Mouse (Mus musculus) cerebellum, adult 2 months (tissue): Measurements from ENCODE around the gene Prss21. TPM values are rescaled to one million over a fixed set of nuclear protein-coding genes. Genes with fewer than 3 reads are reported as not detected.
"Not testable (repeated sequence)": the region's sequence is repeated elsewhere in the genome, so short reads cannot be mapped to it uniquely, and the experiment has no call there.

Experiments used
- DNase-seq, 2 experiments: peaks; one replicate each; pipeline ENCODE4 v3.0.0; 2021
- H3K27ac ChIP-seq: fragments of 200-500 bp; 2 replicates; pipeline ENCODE4 v1.5.1; 2012; ENCODE audit warnings: low read length, control low read depth, inconsistent platforms; ENCODE audit not compliant: insufficient read depth
- H3K27me3 ChIP-seq: fragments of 200-500 bp; 2 replicates; pipeline ENCODE4 v1.6.1; 2012; ENCODE audit warnings: inconsistent platforms, mild to moderate bottlenecking, low read length, moderate library complexity; ENCODE audit not compliant: control insufficient read depth, insufficient read depth
- H3K4me1 ChIP-seq: fragments of 200-500 bp; 2 replicates; pipeline ENCODE4 v1.6.1; 2011; ENCODE audit warnings: low read length; ENCODE audit not compliant: control insufficient read depth, insufficient read depth
- H3K4me3 ChIP-seq: fragments of 200-500 bp; replicated peaks from 2 replicates; pipeline ENCODE3; 2011; ENCODE audit warnings: mild to moderate bottlenecking, low read depth, low read length, control low read depth; ENCODE audit not compliant: insufficient read depth
- CTCF ChIP-seq: fragments of 200-500 bp; IDR thresholded peaks from 2 replicates; pipeline ENCODE4 v1.5.1; 2011; ENCODE audit warnings: low read depth, mild to moderate bottlenecking, control low read depth, low read length, moderate library complexity, borderline replicate concordance; ENCODE audit not compliant: insufficient read depth
- POLR2A ChIP-seq: fragments of 200-500 bp; IDR thresholded peaks from 2 replicates; pipeline ENCODE4 v1.6.1; 2011; ENCODE audit warnings: low read length, control low read depth, borderline replicate concordance; ENCODE audit not compliant: insufficient read depth
- WGBS: fragments of 180-500 bp; shearing (Covaris S2); methylation state at CpG from one replicate; pipeline ENCODE4 v1.1.7; 2018; 5-methylcytosine and 5-hydroxymethylcytosine counted together
- polyA plus RNA-seq: library from polyadenylated mRNA; depleted of rRNA; stranded (reverse); fragments of >200 nt; gene quantifications from 2 replicates; pipeline ENCODE4 v1.2.3, GENCODE M21; 2012; rRNA removed

Prss21 gene
- polyA plus RNA-seq, 1 experiment: not detected

DNA sequence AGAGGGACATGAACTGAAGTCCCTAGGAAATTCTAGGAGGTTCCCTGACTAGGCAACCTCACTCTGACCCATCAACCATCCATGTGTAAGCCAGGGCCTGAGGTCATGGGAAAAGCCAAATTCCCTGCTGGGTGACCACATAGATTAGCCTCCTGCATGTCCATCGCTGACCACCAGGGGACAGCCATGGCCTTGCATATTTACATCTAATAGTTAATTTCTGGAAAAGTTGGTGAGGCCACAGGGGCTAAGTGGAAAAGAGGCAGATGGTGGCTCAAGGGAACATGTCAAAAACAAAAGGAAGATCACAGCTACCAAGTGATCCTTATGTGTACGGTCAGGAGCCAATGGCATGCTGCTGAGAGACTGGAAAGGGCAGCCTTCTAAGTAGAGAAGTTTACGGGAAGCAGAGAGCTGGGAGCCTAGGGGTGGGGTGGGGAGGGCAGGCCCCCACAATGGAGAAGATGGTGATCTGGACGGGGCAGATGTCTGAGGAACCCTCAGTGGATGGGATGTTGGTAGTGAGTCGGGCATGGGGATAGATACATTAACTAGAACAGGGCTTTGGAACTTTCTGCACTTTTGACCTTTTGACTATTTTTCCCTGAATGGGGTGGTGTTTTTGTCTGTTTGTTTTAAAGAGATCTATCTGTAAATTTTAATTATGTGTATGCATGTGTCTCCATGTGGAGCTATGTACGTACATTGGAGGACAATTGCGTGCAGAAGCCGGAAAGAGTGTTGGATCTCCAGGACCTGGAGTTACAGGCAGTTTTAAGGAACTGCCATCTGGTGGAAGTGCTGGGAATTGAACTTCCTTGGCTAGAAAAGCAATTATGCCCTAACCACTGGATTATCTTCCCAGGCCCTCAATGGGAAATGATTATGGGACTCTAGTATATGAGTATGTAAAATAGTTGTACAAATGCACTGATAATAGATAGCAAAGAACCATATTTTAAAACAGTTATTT lies 6.3 kb downstream of the Prss21 start:
- no peaks in the 10 kb centered on the region for H3K4me1 ChIP-seq
- TF ChIP-seq CTCF: peak; percentile 78
- TF ChIP-seq POLR2A: no peak
- H3K27me3 ChIP-seq: no peaks in the 10 kb centered on the region
- H3K27ac ChIP-seq: no peak overlapping the region
- no peak overlapping the region for H3K4me3 ChIP-seq
- 27% methylated on average over 8 of the region's 8 CpGs for WGBS
- DNase-seq: peak; percentile 37 to 55

GRCm38 (mm10) chr17:23876741-23877140 lies 8.9 kb downstream of the Prss21 start:
- Histone ChIP-seq H3K4me1 (no peaks in the 10 kb centered on the region), H3K27ac (no peak overlapping the region; the same call in 1 of the 2 replicates), H3K4me3 (no peak overlapping the region), H3K27me3 (no peaks in the 10 kb centered on the region)
- TF ChIP-seq POLR2A (no peak), CTCF (no peak)
- WGBS: 29% methylated on average over 3 of the region's 3 CpGs
- peak in 1 of 2 experiments; percentile 10 for DNase-seq

DNA sequence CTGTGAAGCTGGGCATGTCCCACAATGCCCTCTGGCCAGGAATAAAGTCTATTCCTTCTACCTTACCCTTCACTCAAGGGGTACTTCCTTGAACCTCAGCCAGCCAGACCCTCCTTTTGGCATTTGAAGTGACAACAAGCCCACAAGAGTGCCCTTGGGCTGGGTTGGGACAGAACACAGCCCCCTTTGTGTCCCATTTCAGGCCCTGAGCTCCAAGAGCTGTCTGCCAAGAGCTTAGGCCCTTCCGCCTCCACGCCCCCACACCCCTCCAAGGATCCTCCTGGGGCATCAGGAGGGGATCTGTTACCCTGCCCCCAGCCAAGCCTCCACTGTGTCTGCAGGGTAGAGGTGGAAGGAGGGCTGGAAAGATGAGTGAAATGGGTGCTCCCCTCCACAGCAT lies 9.3 kb downstream of the Prss21 start:
- no peak overlapping the region for H3K27ac ChIP-seq
- no peaks in the 10 kb centered on the region for H3K27me3 ChIP-seq
- H3K4me1 ChIP-seq: no peaks in the 10 kb centered on the region
- no peak overlapping the region for H3K4me3 ChIP-seq
- DNase-seq: no peak
- WGBS: 59% methylated on average over 2 of the region's 2 CpGs
- no peak for TF ChIP-seq POLR2A
- no peak for TF ChIP-seq CTCF

GRCm38 (mm10) chr17:23880576-23880975 lies 12.7 kb downstream of the Prss21 start, which contains the start of the genes Dcpp1 and Dcpp2:
TSS of gene Dcpp1 (plus strand) at chr17:23880876.
TSS of gene Dcpp2 (plus strand) at chr17:23880880.
- not testable (repeated sequence) for H3K27ac ChIP-seq, DNase-seq, H3K27me3 ChIP-seq, H3K4me1 ChIP-seq, H3K4me3 ChIP-seq
- 36% methylated on average over 4 of the region's 4 CpGs for WGBS

- not testable (repeated sequence) for H3K4me1 ChIP-seq, H3K27ac ChIP-seq, DNase-seq, H3K27me3 ChIP-seq, H3K4me3 ChIP-seq
- 46% methylated on average over 4 of the region's 4 CpGs for WGBS
Measured at GRCm38 (mm10) chr17:23917158-23917557, 49.3 kb downstream of the Prss21 start, which contains the start of gene Dcpp3. TSS of gene Dcpp3 (plus strand) at chr17:23917458.

Other genes with a start within 250 kb of the Prss21 start
- 0.23 and 0.25 TPM in 2 replicates for gene Mmp25, start 222.8 kb upstream of the Prss21 start, polyA plus RNA-seq
- gene Bicdl2, start 207.6 kb upstream of the Prss21 start, polyA plus RNA-seq: not detected in 2 replicates
- gene Hcfc1r1, start 194.5 kb upstream of the Prss21 start, polyA plus RNA-seq: 173 and 179 TPM in 2 replicates
- 16.1 and 17.1 TPM in 2 replicates for gene Thoc6, start 194.2 kb upstream of the Prss21 start, polyA plus RNA-seq
- gene Tnfrsf12a, start 190.6 kb upstream of the Prss21 start, polyA plus RNA-seq: 29.1 and 31.3 TPM in 2 replicates
- gene Cldn6, start 188.8 kb upstream of the Prss21 start, polyA plus RNA-seq: 0.11 and 0.13 TPM in 2 replicates
- 0.52 and 0.79 TPM in 2 replicates for gene Cldn9, start 184.0 kb upstream of the Prss21 start, polyA plus RNA-seq
- gene 1520401A03Rik, start 145.3 kb upstream of the Prss21 start, polyA plus RNA-seq: 0.64 and 1.1 TPM in 2 replicates
- gene Pkmyt1, start 141.7 kb upstream of the Prss21 start, polyA plus RNA-seq: 10.3 and 10.6 TPM in 2 replicates
- 92.0 and 104 TPM in 2 replicates for gene Paqr4, start 127.2 kb upstream of the Prss21 start, polyA plus RNA-seq
- 0.57 and 0.84 TPM in 2 replicates for gene Kremen2, start 122.2 kb upstream of the Prss21 start, polyA plus RNA-seq
- gene Flywch1, start 96.5 kb upstream of the Prss21 start, polyA plus RNA-seq: 341 and 366 TPM in 2 replicates
- gene Flywch2, start 82.0 kb upstream of the Prss21 start, polyA plus RNA-seq: 50.5 and 54.8 TPM in 2 replicates
- gene Srrm2, start 77.5 kb upstream of the Prss21 start, polyA plus RNA-seq: 711 and 720 TPM in 2 replicates
- 621 and 628 TPM in 2 replicates for gene Elob, start 38.9 kb upstream of the Prss21 start, polyA plus RNA-seq
- gene Prss33, start 32.0 kb upstream of the Prss21 start, polyA plus RNA-seq: 0.25 TPM in 1 of 2 replicates, not detected in the other
- gene Prss32, start 24.2 kb upstream of the Prss21 start, polyA plus RNA-seq: not detected in 2 replicates
- gene Prss41, start 23.9 kb upstream of the Prss21 start, polyA plus RNA-seq: 1.6 and 2.3 TPM in 2 replicates
- not detected in 2 replicates for gene Dcpp1, start 12.8 kb downstream of the Prss21 start, polyA plus RNA-seq
- not detected in 2 replicates for gene Dcpp2, start 12.8 kb downstream of the Prss21 start, polyA plus RNA-seq
- not detected in 2 replicates for gene Dcpp3, start 49.4 kb downstream of the Prss21 start, polyA plus RNA-seq
- gene Sbp, start 73.6 kb downstream of the Prss21 start, polyA plus RNA-seq: not detected in 2 replicates
- gene Sbpl, start 87.2 kb downstream of the Prss21 start, polyA plus RNA-seq: not detected in 2 replicates
- gene Prss30, start 112.5 kb downstream of the Prss21 start, polyA plus RNA-seq: 0.11 and 0.16 TPM in 2 replicates
- not detected in 2 replicates for gene Prss22, start 130.0 kb downstream of the Prss21 start, polyA plus RNA-seq
- 0.19 TPM in 1 of 2 replicates, not detected in the other for gene Prss27, start 170.1 kb downstream of the Prss21 start, polyA plus RNA-seq
- gene Kctd5, start 205.4 kb downstream of the Prss21 start, polyA plus RNA-seq: 32.8 and 35.6 TPM in 2 replicates